Mouse (Mus musculus) heart, postnatal 14 days (tissue): ENCODE data around the gene Rad18. TPM values are rescaled to one million over a fixed set of nuclear protein-coding genes. Genes with fewer than 3 reads are reported as not detected.
A peak's percentile ranks its signal among the peaks of the same experiment; 100 is the strongest.

Source experiments
- DNase-seq, 2 experiments: peaks; one replicate each; pipeline ENCODE4 v3.0.0; 2021 to 2022
- intact Hi-C: fragments of 180-260 bp; cut with DNase I; formaldehyde crosslinking; loops from one replicate; pipeline ENCODE4 v1.15.1; 2025
- total RNA-seq, 2 experiments: library from RNA; stranded (reverse); gene quantifications; 2 replicates each; pipeline ENCODE4 v1.2.3; 2021

Gene Rad18
- total RNA-seq, 2 experiments from 2014 or later: 2.7 to 3.3 TPM

DNA sequence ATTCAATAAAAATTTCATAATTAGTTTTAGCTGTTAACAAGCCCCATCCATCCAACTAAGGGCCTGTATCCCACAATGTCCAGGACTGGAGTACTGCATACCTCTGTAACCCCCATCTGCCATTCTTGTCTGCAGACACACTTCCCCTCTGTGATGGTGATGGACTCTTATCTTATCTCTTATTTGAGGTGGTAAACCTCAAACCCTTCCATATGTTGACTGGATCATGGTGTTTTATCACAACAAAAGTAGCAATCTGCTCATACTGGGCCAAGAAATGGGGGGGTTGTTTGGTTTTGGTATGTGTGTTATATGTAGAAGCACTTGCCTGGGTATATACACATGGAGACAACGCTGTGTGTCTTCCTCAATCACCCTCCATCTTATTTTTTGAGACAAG is 5.0 kb downstream of the Rad18 start:
- DNase-seq: no peak
- intact Hi-C loops: no loop called here

DNA sequence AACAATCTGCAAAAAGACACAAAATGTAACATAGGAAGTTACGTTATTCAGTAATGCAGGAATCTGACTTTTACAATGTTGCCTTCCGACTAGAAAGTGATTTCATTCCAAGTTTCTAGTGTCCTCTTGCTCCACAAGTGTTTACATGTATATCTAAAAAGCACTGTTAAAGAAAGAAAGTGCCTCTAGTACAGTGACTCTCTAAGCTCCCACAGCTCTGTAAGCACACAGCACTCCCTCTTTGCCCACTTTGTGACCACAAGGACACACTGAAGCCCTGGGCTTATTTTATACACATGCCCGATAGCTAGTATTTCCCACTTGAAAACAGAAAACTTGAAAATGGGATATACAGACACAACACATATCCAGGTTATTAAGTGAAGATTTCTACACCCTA is 8.5 kb downstream of the Rad18 start:
- intact Hi-C loops: no loop called here
- DNase-seq: no peak

DNA sequence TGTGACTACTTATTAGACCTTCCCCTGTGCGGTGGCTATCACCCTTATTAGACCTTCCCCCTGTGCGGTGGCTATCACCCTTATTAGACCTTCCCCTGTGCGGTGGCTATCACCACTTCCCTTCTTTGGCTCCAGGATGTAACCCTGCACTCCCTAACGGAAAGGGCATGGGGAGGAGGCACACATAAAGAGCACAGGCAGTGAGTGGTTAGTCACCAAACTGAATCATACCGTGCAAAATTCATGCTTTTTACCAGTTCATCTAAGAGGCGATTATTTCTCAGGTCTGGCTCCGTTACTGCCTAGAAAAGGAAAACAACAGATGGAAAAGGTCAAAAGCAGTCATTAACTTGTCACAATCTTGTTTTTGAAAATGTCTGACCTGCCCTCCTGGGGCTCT is 10.0 kb downstream of the Rad18 start:
- intact Hi-C loops: no loop called here
- no peak for DNase-seq

DNA sequence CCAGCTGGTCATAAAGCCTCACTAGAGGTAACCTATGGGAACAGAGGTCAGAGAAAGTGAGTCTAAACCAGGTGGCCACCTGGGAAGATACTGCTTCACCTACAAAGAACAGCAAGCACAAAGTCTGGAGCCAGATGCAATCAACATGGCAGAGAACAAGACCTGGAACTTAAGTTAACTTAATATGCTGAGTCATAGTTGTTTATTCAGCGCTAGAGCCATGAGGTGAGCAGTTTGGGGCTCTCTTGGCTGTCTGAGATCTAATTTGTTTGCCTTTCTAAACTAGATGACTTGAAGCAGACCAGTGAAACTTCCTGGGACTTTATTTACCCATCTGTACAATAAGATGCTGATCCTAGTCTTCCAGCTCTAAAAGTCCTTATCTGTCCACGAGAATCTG is 12.4 kb downstream of the Rad18 start:
- DNase-seq: no peak
- intact Hi-C loops: no loop called here

DNA sequence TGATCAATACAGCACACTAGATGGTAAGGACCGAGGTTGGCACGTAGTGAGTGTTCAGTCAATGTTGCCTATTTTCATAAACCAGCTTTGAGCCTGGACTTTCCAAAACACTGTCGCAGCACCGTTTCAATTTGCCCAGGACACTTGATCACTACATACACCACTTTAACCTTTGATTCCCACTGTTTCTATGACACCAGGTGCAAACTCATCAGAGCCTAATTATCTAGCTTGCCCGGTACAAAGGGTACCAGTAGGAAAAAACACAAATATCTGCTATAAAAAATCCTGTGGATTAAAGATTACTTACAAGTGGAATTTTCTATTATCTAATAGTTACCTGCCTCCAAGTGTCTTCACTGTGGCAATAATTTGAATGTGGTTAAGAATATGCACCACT is 64.4 kb downstream of the Rad18 start:
- intact Hi-C loops: no loop called here
- DNase-seq: no peak

DNA sequence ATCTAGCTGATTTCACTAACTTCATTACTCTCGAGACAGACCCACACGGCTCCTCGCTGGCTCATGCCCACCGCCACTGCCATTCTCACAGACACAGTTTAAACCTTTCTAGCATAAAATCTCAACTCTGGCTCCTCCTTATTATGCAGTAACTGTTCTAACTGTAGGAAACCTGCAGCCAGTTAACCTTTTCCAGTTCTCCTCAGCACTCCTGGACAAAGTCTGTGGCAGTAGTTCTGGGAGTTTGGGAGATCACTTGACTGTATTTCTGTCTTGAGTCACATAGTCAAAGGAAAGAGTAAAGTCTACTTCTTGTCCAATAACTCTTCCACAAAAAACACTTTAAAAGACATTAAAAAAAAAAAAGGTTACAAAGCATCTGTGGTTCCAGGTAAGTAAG is 66.2 kb downstream of the Rad18 start:
- intact Hi-C loops: no loop called here
- no peak for DNase-seq

DNA sequence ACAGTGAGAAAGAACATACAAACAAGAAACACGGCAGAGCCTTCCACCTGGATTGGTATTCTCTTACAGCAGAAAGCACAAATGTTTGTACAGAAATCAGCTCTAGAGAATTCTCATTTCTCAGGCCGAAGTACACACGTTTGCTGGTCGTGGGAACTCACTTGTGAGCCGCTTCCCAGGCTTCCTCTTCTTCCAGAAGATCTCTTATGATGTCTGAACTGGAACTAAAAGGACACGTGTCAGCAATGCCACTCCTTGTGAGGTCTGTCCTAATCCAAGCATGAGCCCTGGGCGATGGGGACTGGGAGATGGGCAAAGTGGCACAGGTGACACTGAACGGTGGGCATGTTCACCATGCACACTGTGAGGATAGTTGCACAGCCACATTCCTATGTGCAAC is 68.2 kb downstream of the Rad18 start:
- no peak for DNase-seq
- intact Hi-C loops: loop anchor here (10.0 kb wide), 1 partner anchor 134 kb away; no protein-coding TSS in a partner anchor

DNA sequence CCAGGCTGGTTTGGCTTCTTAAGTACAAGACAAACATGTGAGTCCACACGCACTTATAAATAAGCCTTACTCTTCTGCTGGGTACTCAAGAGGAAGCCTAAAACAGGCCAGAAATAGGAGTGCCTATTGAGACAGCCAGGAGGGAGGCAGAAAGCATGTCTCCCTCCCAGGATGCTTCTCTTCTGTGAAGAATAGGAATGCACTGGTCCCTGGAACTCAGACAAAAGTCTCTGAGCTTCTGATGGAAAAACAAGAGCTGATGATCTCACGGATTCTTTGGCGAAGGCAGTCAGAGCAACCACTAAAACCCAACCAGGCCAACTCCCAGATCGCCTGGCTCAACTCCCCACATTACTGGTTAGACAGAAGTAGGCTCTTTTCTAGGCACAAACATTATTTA is 74.2 kb downstream of the Rad18 start:
- intact Hi-C loops: loop anchor here (10.0 kb wide), 1 partner anchor 128 kb away; no protein-coding TSS in a partner anchor
- peak in 1 of 2 experiments; percentile 5 for DNase-seq

DNA sequence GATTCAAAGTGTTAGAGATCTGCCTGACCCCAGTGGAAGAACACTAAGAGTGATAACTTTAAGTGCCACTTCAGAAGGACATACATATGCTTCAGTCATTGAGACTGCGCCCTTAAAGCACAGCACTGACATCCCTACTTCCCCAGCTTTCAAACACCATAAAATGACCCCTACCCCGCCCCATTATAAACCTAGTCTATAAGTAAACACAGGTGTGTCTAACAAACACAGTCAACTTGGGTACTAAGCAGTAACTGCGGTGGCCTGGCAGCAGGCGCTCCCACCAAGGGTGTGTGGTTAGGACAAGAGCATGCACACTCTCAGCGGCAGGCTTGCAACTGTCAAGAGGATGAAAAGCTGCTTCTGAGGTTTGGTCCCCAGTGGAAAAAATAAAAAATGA is 76.5 kb downstream of the Rad18 start:
- no peak for DNase-seq
- intact Hi-C loops: loop anchor here (10.0 kb wide), 1 partner anchor 125 kb away; no protein-coding TSS in a partner anchor

DNA sequence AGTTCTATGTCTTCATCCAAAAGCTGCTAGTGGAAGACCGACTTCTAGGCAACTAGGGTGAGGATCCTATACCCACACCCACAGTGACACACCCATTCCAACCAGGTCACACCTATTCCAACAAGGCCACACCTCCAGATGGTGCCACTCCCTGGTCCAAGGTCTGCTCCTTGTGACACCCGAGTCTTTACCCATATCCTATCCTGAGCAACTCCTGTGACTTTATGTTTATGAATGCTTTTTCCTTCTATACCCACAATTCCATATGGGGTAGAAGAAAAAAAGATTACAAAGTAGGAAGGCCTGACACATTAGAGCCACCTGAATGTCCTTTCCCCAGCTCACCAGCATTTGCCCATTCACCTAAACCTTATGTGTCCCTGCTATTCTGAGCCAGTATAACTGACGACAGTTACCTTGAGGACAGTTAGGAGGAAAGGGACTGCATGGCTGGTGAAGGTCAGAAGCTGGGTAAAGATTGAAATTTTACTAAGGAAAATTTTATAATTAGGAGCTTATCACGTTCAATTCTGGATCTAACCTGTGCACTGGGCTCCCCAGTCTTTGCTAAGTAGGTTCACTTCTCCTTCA is 78.7 kb downstream of the Rad18 start:
- intact Hi-C loops: no loop called here
- DNase-seq: no peak

DNA sequence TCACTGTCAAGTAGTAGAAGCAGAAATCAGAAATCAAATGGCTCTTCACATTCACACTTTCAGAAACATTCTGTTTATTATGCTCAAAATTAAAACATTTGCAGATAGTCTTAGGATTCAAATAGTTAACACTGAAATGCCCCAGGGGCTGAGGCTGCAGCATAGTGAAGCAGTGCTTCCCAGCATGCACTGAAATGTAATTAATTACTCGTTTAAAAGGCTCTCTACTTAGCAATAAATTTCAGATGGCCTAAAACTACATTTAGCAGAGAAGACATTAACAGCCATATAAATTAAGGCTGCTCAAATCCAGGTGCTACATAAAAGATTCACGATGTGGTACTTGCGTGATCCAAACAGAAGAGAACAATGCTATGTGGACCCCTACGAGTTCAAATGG is 87.5 kb downstream of the Rad18 start:
- no peak for DNase-seq
- intact Hi-C loops: no loop called here

DNA sequence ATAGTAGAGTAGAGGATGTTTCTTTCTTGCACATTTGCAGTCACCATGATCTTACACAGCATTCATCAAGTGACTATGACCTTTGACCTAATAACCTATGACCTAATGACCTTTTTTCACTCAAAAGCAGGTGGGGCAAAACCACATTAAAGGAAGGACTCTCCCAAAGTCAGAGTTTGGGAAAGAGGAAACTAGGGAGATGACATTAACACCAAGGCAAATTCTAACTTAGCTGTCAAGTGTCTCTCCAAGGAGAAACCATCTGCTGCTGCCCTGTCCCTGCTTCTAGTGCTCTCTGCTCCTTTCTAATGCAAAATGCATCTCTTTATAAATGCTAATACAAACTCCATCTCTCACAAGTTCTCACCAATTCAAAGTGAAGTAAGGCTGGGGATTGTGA is 92.6 kb downstream of the Rad18 start:
- intact Hi-C loops: no loop called here
- DNase-seq: no peak

DNA sequence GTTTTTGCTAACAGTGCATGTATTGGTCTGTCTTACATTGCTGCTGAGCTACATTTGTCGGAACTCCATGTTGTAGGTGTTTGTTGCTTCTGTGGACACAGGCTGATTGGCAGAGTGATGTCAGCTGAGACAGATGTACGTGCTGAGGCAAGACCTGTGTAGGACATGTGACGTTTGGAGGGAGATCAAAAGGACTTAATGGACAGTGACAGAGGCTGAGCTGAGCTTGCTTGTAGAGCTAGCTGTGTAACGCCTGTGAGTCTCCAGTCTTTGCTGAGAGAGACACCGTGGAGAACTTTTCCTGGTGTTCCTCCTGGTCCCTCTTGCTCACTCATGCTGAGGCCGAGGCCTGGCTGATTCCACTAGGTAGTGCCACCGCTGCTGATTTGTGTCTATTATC is 101.5 kb downstream of the Rad18 start:
- intact Hi-C loops: no loop called here
- no peak for DNase-seq

DNA sequence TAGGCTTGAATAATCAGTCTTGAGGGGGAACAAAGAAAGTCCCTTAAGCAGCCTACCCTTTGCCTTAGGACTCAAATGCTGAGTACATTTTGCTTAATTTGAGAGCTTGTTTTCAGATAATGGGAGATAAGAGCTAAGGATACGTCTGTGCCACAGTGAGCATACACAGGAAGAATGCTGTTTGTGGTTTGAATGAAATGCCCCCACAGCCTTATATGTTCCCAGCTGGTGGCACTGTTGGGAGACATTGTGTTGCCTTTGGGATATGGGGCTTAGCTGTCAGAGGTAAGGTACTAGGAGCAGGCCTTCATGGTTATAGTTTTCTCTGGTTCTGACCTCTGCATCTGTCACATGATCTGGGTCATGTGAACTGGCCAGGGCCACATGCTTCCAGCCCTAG is 108.6 kb downstream of the Rad18 start:
- no peak for DNase-seq
- intact Hi-C loops: no loop called here

DNA sequence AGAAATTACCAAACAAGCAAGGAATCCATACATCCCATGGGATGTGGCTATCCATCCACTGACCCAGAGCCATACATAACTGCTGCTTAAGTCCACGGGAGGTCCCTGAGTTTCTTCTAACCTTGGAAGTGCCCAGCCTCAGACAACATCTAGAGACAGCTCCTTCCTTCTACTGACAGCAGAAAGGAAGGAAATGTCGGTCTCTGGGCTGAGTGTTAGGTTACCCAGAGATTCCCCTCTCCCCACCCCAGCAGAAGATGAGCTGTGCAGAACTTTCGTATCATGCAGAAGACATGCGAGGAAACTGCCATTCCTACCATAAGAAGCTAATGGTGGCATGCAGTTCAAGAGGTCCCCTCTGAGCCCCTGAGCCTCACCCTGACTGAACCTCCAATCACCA is 109.5 kb downstream of the Rad18 start:
- intact Hi-C loops: no loop called here
- DNase-seq: no peak

DNA sequence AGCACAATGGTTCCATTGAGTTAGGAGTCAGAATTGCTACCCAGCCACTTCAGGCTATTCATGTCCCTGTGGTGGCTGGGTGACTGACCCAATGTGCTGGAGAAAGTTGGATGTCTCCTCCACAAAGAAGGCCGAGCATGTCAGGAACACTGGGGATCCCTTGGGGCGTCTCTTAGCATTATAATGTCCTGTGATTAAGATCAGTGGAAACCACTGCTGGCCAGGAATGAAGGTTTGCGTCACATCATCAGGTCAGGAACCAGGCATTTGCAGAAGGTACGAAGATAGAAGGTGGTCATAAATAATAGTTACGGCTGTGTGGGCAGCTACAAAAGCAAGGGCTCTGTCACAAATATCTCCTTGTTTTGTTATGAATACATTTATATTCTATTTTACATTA is 111.5 kb downstream of the Rad18 start:
- no peak for DNase-seq
- intact Hi-C loops: no loop called here

DNA sequence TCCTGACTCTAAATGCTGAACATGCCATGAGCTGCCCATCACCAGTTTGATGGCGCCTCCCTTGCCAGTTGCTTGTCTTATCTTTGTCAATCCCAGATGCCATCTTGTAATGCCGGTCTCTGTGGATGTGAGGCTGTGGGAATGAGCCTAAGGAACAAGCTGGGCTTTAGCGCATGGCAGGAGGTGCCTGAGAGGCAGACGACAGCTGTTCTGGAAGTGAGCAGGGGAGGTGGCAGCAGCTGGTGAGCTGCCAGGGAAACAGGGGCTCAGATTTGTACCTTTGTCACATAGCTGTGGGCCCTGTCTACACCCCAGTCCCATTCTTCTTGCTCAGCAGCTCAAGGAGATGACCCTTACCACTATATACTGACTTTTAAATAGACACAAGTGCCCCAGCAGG is 114.5 kb downstream of the Rad18 start:
- intact Hi-C loops: no loop called here
- no peak for DNase-seq

DNA sequence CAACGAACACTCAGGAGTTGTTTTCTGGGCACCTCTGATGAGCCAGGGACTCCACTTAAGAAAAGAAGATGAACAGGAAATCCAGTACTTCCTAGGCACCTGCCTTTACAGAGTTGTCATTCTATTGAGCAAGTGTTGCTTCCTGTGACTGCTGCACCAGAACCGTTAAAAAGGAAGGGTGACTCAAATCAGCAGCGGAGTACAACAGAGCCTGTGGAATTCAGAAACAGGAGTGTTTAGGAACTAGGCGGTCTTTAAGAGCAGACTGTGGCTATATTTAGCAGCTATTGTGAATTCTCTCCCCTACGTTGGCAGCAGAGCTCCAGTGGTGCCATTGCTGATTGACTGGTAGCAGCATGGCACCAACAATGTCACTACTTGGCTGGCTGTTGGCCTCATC is 119.3 kb downstream of the Rad18 start:
- DNase-seq: peak in 1 of 2 experiments; percentile 8
- intact Hi-C loops: no loop called here

DNA sequence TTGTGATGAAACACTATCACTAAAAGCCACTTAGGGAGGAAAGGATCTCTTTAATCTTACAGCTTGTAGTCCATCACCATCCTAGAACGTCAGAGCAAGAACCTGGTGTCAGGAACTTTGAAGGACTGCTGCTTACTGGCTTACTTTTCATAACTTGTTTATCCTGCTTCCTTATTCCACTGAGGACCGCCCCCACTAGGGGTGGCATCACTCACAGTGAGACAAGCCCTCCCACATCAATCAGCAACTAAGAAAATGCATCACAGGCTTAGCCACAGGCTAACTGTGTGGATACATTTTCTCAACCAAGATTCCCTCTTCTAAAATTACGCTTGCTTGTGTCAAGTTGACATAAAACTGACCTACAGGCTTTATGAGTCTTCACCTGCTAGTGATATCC is 121.9 kb downstream of the Rad18 start:
- intact Hi-C loops: no loop called here
- DNase-seq: no peak

DNA sequence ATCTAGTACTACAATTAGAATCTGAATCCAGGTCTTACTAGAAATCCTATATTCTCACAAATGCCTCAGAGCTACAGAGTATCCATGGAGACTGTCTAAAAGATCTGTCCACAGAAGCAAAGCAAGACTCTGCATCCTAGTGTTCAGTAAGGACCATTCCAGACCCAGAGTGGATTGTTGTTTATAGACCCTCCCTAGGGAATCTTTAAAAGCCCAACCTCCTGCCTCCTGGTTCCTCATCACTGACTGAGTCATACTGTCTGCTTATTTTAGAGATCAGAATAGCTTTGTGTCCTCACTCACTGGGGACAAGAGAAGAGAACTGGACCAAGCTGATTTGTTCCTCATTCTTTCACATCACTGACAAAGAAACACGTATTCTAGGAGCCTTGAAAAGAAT is 126.1 kb downstream of the Rad18 start:
- intact Hi-C loops: no loop called here

More for the DNA sequence above, 126.1 kb downstream of the Rad18 start:
- no peak for DNase-seq
